Mouse (Mus musculus) heart, embryonic 15.5 days (tissue): ENCODE results near the gene Tmem233. TPM values are rescaled to one million over a fixed set of nuclear protein-coding genes. Genes with fewer than 3 reads are reported as not detected.

Experiments
- ATAC-seq: fragments of 200-750 bp; cut with Nextera tagmentation; replicated peaks from 2 replicates; pipeline ENCODE4 v1.8.0; 2017; ENCODE audit warnings: low read depth, moderate TSS enrichment; ENCODE audit not compliant: insufficient number of reproducible peaks, insufficient read depth, low FRiP score
- H3K27ac ChIP-seq: fragments of 300-500 bp; sonication (generic); 2 replicates; pipeline ENCODE4 v1.5.1; 2015; ENCODE audit warnings: mild to moderate bottlenecking, inconsistent platforms
- H3K27me3 ChIP-seq: fragments of 300-500 bp; sonication (generic); 2 replicates; pipeline ENCODE4 v1.6.1; 2015; ENCODE audit warnings: inconsistent platforms
- H3K36me3 ChIP-seq: fragments of 300-500 bp; sonication (generic); 2 replicates; pipeline ENCODE4 v1.6.1; 2015; ENCODE audit warnings: mild to moderate bottlenecking, inconsistent platforms
- H3K4me1 ChIP-seq: fragments of 300-500 bp; sonication (generic); replicated peaks from 2 replicates; pipeline ENCODE4 v1.6.1; 2015; ENCODE audit warnings: inconsistent platforms
- H3K4me2 ChIP-seq: fragments of 300-500 bp; sonication (generic); 2 replicates; pipeline ENCODE4 v1.6.1; 2015; ENCODE audit warnings: inconsistent platforms, mild to moderate bottlenecking, moderate library complexity
- H3K4me3 ChIP-seq: fragments of 300-500 bp; sonication (generic); 2 replicates; pipeline ENCODE4 v1.5.1; 2015; ENCODE audit warnings: mild to moderate bottlenecking, inconsistent platforms
- H3K9ac ChIP-seq: fragments of 300-500 bp; sonication (generic); 2 replicates; pipeline ENCODE4 v1.6.1; 2015; ENCODE audit warnings: mild to moderate bottlenecking, inconsistent platforms
- H3K9me3 ChIP-seq: fragments of 300-500 bp; sonication (generic); replicated peaks from 2 replicates; pipeline ENCODE4 v1.6.1; 2016; ENCODE audit warnings: inconsistent platforms
- WGBS: fragments of 180-500 bp; shearing (Covaris S2); methylation state at CpG from one replicate; pipeline ENCODE4 v1.1.7; 2015; ENCODE audit warnings: mixed read lengths; 5-methylcytosine and 5-hydroxymethylcytosine counted together
- polyA plus RNA-seq: library from polyadenylated mRNA; unstranded; fragments of >200 nt; fragmentation: Nextera tagmentation; extraction: Ambion mirVana; gene quantifications from 2 replicates; pipeline ENCODE4 v1.2.1, GENCODE M21; 2015

Gene Tmem233
- polyA plus RNA-seq, 1 experiment from 2014 or later = not detected

DNA sequence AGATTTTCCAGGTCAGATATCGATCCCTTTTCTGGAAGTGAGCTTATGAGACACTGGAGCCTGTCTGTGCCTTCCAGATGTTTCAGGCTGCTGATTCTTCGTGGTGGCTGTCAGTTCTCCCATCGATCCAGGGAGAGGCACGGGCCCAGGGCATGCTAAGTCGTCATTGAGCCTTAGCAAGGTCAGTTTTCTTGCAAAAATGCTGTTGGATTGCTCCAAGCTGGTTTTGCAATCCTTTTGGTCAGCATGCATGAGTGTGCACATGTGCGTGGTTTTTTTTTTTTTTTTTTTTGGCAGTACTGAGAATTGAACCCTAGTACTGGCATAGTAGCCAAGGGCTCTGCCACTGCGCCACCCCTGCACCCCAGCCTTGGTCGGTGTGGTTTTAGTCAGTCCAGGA lies 79.9 kb downstream of the Tmem233 start:
- Histone ChIP-seq H3K27ac (no peak overlapping the region), H3K4me2 (no peak overlapping the region), H3K4me1 (no peaks in the 10 kb centered on the region), H3K36me3 (peaks cover 7% of the 10 kb centered on the region; the same call in 1 of the 2 replicates), H3K9me3 (no peaks in the 10 kb centered on the region), H3K4me3 (no peak overlapping the region), H3K9ac (no peak overlapping the region), H3K27me3 (no peaks in the 10 kb centered on the region)
- 85% methylated on average over 8 of the region's 8 CpGs for WGBS
- ATAC-seq = no peak

DNA sequence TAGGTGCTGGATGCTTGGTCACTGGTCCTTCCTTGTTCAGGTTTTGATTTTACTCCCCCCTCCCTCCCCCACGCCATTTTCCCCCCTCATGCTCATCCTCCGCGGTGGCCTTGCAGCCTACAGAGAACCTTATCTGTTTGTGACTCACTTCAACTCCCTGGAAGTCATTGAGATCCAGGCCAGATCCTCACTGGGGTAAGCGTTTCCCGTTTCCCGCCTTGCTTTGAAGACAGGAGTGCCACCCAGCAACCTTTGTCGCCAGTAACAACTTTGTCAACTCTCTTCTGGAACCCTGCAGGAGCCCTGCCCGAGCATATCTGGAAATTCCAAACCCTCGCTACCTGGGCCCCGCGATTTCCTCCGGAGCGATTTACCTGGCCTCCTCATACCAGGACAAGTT lies 85.7 kb downstream of the Tmem233 start:
- no peak overlapping the region for H3K4me3 ChIP-seq
- no peak overlapping the region for H3K4me2 ChIP-seq
- H3K27ac ChIP-seq = no peak overlapping the region
- ATAC-seq = no peak
- no peaks in the 10 kb centered on the region for H3K4me1 ChIP-seq
- H3K27me3 ChIP-seq = no peaks in the 10 kb centered on the region
- H3K36me3 ChIP-seq = peaks cover 18% of the 10 kb centered on the region; the same call in 1 of the 2 replicates
- no peaks in the 10 kb centered on the region for H3K9me3 ChIP-seq
- WGBS = 46% methylated on average over 13 of the region's 13 CpGs
- no peak overlapping the region for H3K9ac ChIP-seq

DNA sequence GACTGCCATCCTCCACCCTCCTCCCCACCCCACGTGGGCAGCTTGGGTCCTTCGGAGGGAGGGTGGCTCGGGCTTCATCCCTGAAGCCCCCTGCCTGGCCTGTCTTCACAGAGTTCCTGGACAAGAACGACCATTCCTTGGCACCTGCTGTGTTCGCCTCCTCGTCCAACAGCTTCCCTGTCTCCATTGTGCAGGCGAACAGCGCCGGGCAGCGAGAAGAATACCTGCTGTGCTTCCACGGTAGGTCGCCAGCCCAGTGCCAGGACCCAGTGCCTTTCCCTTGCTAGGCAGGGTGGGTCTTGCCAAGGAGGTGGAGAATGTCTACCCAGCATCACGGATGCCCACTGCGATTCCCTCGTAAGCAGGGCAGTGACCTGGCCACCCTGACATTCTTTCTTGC lies 88.9 kb downstream of the Tmem233 start:
- ATAC-seq = no peak
- H3K36me3 ChIP-seq = peaks cover 41% of the 10 kb centered on the region
- peaks cover 11% of the 10 kb centered on the region for H3K9me3 ChIP-seq
- WGBS = 90% methylated on average over 15 of the region's 15 CpGs
- no peak overlapping the region for H3K9ac ChIP-seq
- H3K4me1 ChIP-seq = no peaks in the 10 kb centered on the region
- H3K4me3 ChIP-seq = no peak overlapping the region
- no peak overlapping the region for H3K27ac ChIP-seq
- no peaks in the 10 kb centered on the region for H3K27me3 ChIP-seq
- H3K4me2 ChIP-seq = no peak overlapping the region

DNA sequence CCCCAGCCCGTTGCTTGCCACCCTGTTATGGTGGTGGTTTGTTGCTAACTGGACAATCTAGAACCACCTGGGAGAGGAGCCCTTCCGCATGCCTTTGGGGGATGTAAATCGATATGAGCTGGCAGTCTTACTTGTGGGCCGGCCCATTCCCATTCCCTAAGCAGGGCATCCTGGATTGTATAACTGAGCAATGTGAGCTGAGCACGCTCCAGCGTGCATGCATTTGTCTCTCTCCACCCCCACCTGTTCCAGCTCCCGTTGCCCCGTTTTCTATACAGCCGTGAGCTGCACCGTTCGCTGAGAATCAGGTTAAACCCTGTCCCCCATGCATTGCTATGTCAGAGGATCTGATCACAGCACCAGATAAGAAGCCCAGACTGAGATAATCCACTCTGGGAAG lies 91.3 kb downstream of the Tmem233 start:
- ATAC-seq = no peak
- Histone ChIP-seq H3K27ac (no peak overlapping the region), H3K4me2 (no peak overlapping the region), H3K36me3 (peaks cover 50% of the 10 kb centered on the region), H3K4me1 (no peaks in the 10 kb centered on the region), H3K9ac (no peak overlapping the region), H3K9me3 (peaks cover 11% of the 10 kb centered on the region), H3K4me3 (no peak overlapping the region), H3K27me3 (no peaks in the 10 kb centered on the region)
- WGBS = 94% methylated on average over 11 of the region's 11 CpGs

Other genes with a start within 250 kb of the Tmem233 start
- gene Cit, start 238.0 kb downstream of the Tmem233 start, polyA plus RNA-seq = 19.9 and 20.9 TPM in 2 replicates
- 33.3 and 44.9 TPM in 2 replicates for gene Prkab1, start 58.7 kb downstream of the Tmem233 start, polyA plus RNA-seq
- 0.23 and 0.63 TPM in 2 replicates for gene Ccdc60, start 205.7 kb upstream of the Tmem233 start, polyA plus RNA-seq